Mouse (Mus musculus) CH12.LX (cell line): ENCODE results near the gene Senp5. TPM values are rescaled to one million over a fixed set of nuclear protein-coding genes. Genes with fewer than 3 reads are reported as not detected.

Experiments used
- DNase-seq: peaks from one replicate; pipeline ENCODE4 v3.0.0-alpha.2; 2013; ENCODE audit errors: extremely low read depth
- H3K27ac ChIP-seq: 2 replicates; pipeline ENCODE4 v1.5.1; 2012; ENCODE audit warnings: low read depth, mild to moderate bottlenecking, control low read depth, moderate library complexity; ENCODE audit not compliant: insufficient read depth
- H3K27me3 ChIP-seq: replicated peaks from 2 replicates; pipeline ENCODE3; 2012; ENCODE audit warnings: inconsistent platforms
- H3K36me3 ChIP-seq, 2 experiments: replicated peaks in 1 of 2; 2 replicates each; pipeline versions ENCODE3 to v1.6.1; 2012; ENCODE audit warnings: inconsistent platforms in 1 of 2, low read length in 1 of 2, mild to moderate bottlenecking in 1 of 2, mixed read lengths in 1 of 2, moderate library complexity in 1 of 2; ENCODE audit not compliant: control insufficient read depth in 1 of 2, insufficient read depth in 1 of 2
- H3K4me1 ChIP-seq, 2 experiments: 2 replicates each; pipeline ENCODE4 v1.6.1; 2012; ENCODE audit warnings: inconsistent platforms in 1 of 2, moderate library complexity in 1 of 2; ENCODE audit not compliant: insufficient read depth in 2 of 2, control insufficient read depth in 1 of 2
- H3K4me2 ChIP-seq: 2 replicates; pipeline ENCODE4 v1.6.1; 2012; ENCODE audit warnings: low read depth, mild to moderate bottlenecking, control low read depth; ENCODE audit not compliant: poor library complexity, insufficient read depth, severe bottlenecking
- H3K4me3 ChIP-seq, 3 experiments: fragments of 150-350 bp in 1 of 3; sonication (generic) in 1 of 3; replicated peaks in 1 of 3; 2 replicates each; pipeline versions ENCODE3 to v1.5.1; 2011 to 2012; ENCODE audit warnings: low read depth in 2 of 3, low read length in 2 of 3, mild to moderate bottlenecking in 2 of 3, moderate library complexity in 2 of 3, control low read depth in 1 of 3, improper control_type of control experiment in 1 of 3, inconsistent platforms in 1 of 3, mixed read lengths in 1 of 3; ENCODE audit not compliant: poor library complexity in 1 of 3
- H3K79me2 ChIP-seq: replicated peaks from 2 replicates; pipeline ENCODE4 v1.6.1; 2012; ENCODE audit warnings: mild to moderate bottlenecking, moderate library complexity; ENCODE audit not compliant: control insufficient read depth, poor library complexity, insufficient read depth, severe bottlenecking; ENCODE audit errors: extremely low read depth
- H3K9ac ChIP-seq: 2 replicates; pipeline ENCODE4 v1.6.1; 2012; ENCODE audit warnings: low read depth, mild to moderate bottlenecking, control low read depth, moderate library complexity; ENCODE audit not compliant: insufficient read depth
- H3K9me3 ChIP-seq: replicated peaks from 2 replicates; pipeline ENCODE3; 2012; ENCODE audit warnings: low read length, inconsistent platforms, mixed read lengths
- BHLHE40 ChIP-seq: IDR thresholded peaks from 2 replicates; pipeline ENCODE4 v1.6.1; 2011; ENCODE audit warnings: mild to moderate bottlenecking, low read depth, low read length, improper control_type of control experiment
- CHD2 ChIP-seq: IDR thresholded peaks from 2 replicates; pipeline ENCODE4 v1.6.1; 2011; ENCODE audit warnings: low read length, improper control_type of control experiment
- CTCF ChIP-seq, 2 experiments: IDR thresholded peaks in 1 of 2; conservative IDR thresholded peaks in 1 of 2; 2 replicates each; pipeline ENCODE4 v1.5.1; 2011 to 2012; ENCODE audit warnings: low read depth in 2 of 2, low read length in 2 of 2, improper control_type of control experiment in 1 of 2, inconsistent platforms in 1 of 2, mild to moderate bottlenecking in 1 of 2, moderate library complexity in 1 of 2
- E2F4 ChIP-seq: IDR thresholded peaks from 2 replicates; pipeline ENCODE4 v1.6.1; 2011; ENCODE audit warnings: low read depth, low read length, improper control_type of control experiment; ENCODE audit not compliant: insufficient replicate concordance
- GABPA ChIP-seq: IDR thresholded peaks from 2 replicates; pipeline ENCODE4 v1.6.1; 2012; ENCODE audit warnings: low read depth, low read length, improper control_type of control experiment, inconsistent platforms; ENCODE audit not compliant: insufficient replicate concordance
- HCFC1 ChIP-seq: IDR thresholded peaks from 2 replicates; pipeline ENCODE4 v1.6.1; 2012; ENCODE audit warnings: low read depth, mild to moderate bottlenecking, inconsistent platforms, low read length, improper control_type of control experiment
- IRF4 ChIP-seq: IDR thresholded peaks from 2 replicates; pipeline ENCODE4 v1.6.1; 2014; ENCODE audit warnings: low read depth, mild to moderate bottlenecking, inconsistent platforms, low read length, improper control_type of control experiment
- JUND ChIP-seq: conservative IDR thresholded peaks from 2 replicates; pipeline ENCODE4 v1.6.1; 2011; ENCODE audit warnings: low read depth, low read length, improper control_type of control experiment
- MAZ ChIP-seq: IDR thresholded peaks from 2 replicates; pipeline ENCODE4 v1.6.1; 2012; ENCODE audit warnings: low read depth, mild to moderate bottlenecking, inconsistent platforms, low read length, improper control_type of control experiment, moderate library complexity
- NRF1 ChIP-seq: IDR thresholded peaks from 2 replicates; pipeline ENCODE4 v1.6.1; 2014; ENCODE audit warnings: low read depth, mild to moderate bottlenecking, inconsistent platforms, low read length, improper control_type of control experiment, moderate library complexity
- POLR2A ChIP-seq: IDR thresholded peaks from 2 replicates; pipeline ENCODE4 v1.6.1; 2011; ENCODE audit warnings: low read depth, mild to moderate bottlenecking, improper control_type of control experiment, low read length
- RAD21 ChIP-seq: IDR thresholded peaks from 2 replicates; pipeline ENCODE4 v1.6.1; 2011; ENCODE audit warnings: low read depth, mild to moderate bottlenecking, low read length, improper control_type of control experiment, moderate library complexity
- SIN3A ChIP-seq: IDR thresholded peaks from 2 replicates; pipeline ENCODE4 v1.6.1; 2012; ENCODE audit warnings: low read length, improper control_type of control experiment, inconsistent platforms
- SMC3 ChIP-seq: IDR thresholded peaks from 2 replicates; pipeline ENCODE4 v1.6.1; 2011; ENCODE audit warnings: low read depth, low read length, improper control_type of control experiment
- TBP ChIP-seq: conservative IDR thresholded peaks from 2 replicates; pipeline ENCODE4 v1.6.1; 2011; ENCODE audit warnings: low read depth, low read length, improper control_type of control experiment
- TCF12 ChIP-seq: IDR thresholded peaks from 2 replicates; pipeline ENCODE4 v1.6.1; 2014; ENCODE audit warnings: low read depth, mild to moderate bottlenecking, inconsistent platforms, low read length, improper control_type of control experiment
- UBTF ChIP-seq: IDR thresholded peaks from 2 replicates; pipeline ENCODE4 v1.6.1; 2012; ENCODE audit warnings: low read depth, mild to moderate bottlenecking, inconsistent platforms, low read length, improper control_type of control experiment, moderate library complexity
- USF1 ChIP-seq: IDR thresholded peaks from 2 replicates; pipeline ENCODE4 v1.6.1; 2014; ENCODE audit warnings: low read depth, mild to moderate bottlenecking, inconsistent platforms, low read length, improper control_type of control experiment
- ZKSCAN1 ChIP-seq: IDR thresholded peaks from 2 replicates; pipeline ENCODE4 v1.6.1; 2012; ENCODE audit warnings: low read depth, inconsistent platforms, low read length, improper control_type of control experiment, borderline replicate concordance
- ZMIZ1 ChIP-seq: IDR thresholded peaks from 2 replicates; pipeline ENCODE4 v1.6.1; 2012; ENCODE audit warnings: low read depth, mild to moderate bottlenecking, inconsistent platforms, low read length, improper control_type of control experiment
- ZNF384 ChIP-seq: IDR thresholded peaks from 2 replicates; pipeline ENCODE4 v1.6.1; 2012; ENCODE audit warnings: low read depth, low read length, improper control_type of control experiment, inconsistent platforms
- dilution Hi-C: fragments of 300-500 bp; cut with MboI; formaldehyde crosslinking; loops from 2 replicates; pipeline ENCODE4 v1.14.3; 2020; ENCODE audit warnings: low sequenced_read_pairs; ENCODE audit not compliant: extremely low pct_unique_long_range_greater_than_20kb, extremely low pct_ligation_motif_present
- in situ Hi-C: fragments of 300-500 bp; cut with MboI; formaldehyde crosslinking; loops from 3 replicates; pipeline ENCODE4 v1.14.3; 2019; ENCODE audit warnings: low sequenced_read_pairs, low pct_ligation_motif_present, low pct_unique_long_range_greater_than_20kb, mixed read lengths
- polyA plus RNA-seq: library from polyadenylated mRNA; unstranded; fragments of >175 nt; gene quantifications from 2 replicates; pipeline ENCODE4 v1.2.1, GENCODE M21; 2012; ENCODE audit warnings: low read depth; ENCODE audit not compliant: insufficient read length
- total RNA-seq, 2 experiments: library from RNA; depleted of rRNA; stranded (reverse); fragments of 300-350 nt in 1 of 2; fragments of >200 nt in 1 of 2; gene quantifications; 2 replicates each; pipeline ENCODE4 v1.2.3; 2012 to 2014

Senp5 gene
- total and polyA plus RNA-seq, 3 experiments = 19.3 to 31.2 (median 28.8) TPM

DNA sequence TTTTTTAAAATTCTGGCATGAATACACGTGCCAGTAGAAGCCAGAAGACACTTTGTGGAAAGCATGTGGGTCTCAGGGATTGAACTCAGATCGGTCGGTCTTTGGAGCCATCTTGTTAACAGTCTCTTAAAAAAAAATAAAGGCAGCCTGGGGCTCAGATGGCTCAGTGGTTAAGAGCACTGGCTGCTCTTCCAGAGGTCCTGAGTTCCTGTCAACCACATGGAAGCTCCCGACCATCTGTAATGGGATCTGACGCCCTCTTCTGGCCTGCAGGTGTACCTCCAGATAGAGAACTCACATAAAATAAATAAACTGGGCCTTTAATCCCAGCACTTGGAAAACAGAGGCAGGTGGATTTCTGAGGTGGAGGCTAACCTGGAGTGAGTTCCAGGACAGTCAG, 22.1 kb downstream of the Senp5 start:
- Histone ChIP-seq H3K27me3 (no peaks in the 10 kb centered on the region), H3K4me2 (no peak overlapping the region), H3K4me3 (no peak overlapping the region), H3K4me1 (no peaks in the 10 kb centered on the region), H3K36me3 (peaks cover 26 to 75% of the 10 kb centered on the region in 2 experiments), H3K27ac (no peak overlapping the region), H3K9me3 (no peaks in the 10 kb centered on the region), H3K9ac (no peak overlapping the region), H3K79me2 (peaks cover 5% of the 10 kb centered on the region)
- in situ Hi-C loops (no loop called here), dilution Hi-C loops (no loop called here)
- TF ChIP-seq RAD21 (no peak), CTCF (conservative IDR thresholded peaks at IDR 0.05 in 1 of 2, IDR thresholded peaks at IDR 0.05 in 1 of 2; ENCODE audit: low read depth in 2 of 2, low read length in 2 of 2) (peak in 1 of 2 experiments; percentile 35; a peak in 2 of 4 replicates)
- no peak for DNase-seq

DNA sequence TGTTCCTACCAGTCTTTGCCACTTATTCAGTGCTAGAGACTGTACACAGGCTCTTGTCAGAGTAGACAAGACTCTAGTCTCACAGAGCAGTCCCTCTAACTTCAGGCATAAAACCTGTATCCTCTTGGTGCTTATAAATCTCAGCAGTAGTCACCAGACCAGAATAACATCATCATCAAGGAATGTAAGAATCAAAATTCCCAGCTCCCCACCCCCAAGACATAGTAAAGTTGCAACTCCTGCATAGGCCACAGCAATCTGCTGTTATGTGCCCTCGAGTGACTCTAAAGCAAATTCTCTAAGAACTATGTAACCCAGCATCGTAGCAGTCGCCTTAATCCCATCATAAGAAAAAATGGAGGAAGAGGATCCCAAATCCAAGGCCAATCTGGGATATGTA, 23.6 kb downstream of the Senp5 start:
- Histone ChIP-seq H3K4me1 (no peaks in the 10 kb centered on the region), H3K4me3 (no peak overlapping the region), H3K9ac (no peak overlapping the region), H3K79me2 (0 out of 2 replicates have a peak, but pooled peaks cover 3% of the 10 kb centered on the region), H3K27me3 (no peaks in the 10 kb centered on the region), H3K27ac (no peak overlapping the region), H3K9me3 (no peaks in the 10 kb centered on the region), H3K4me2 (no peak overlapping the region), H3K36me3 (peaks cover 22 to 75% of the 10 kb centered on the region in 2 experiments)
- no peak for DNase-seq
- no peak for TF ChIP-seq TCF12
- TF ChIP-seq HCFC1 = no peak
- TF ChIP-seq NRF1 = no peak
- TF ChIP-seq UBTF = no peak
- TF ChIP-seq SIN3A = no peak
- no peak for TF ChIP-seq E2F4
- no peak for TF ChIP-seq SMC3
- TF ChIP-seq IRF4 = no peak
- TF ChIP-seq JUND = no peak
- TF ChIP-seq ZNF384 = no peak
- no peak for TF ChIP-seq TBP
- no peak for TF ChIP-seq USF1
- TF ChIP-seq ZMIZ1 = no peak
- no peak for TF ChIP-seq GABPA
- no peak for TF ChIP-seq MAZ
- TF ChIP-seq CHD2 = no peak
- TF ChIP-seq POLR2A = no peak
- TF ChIP-seq BHLHE40 = no peak
- no peak for TF ChIP-seq ZKSCAN1
- in situ Hi-C loops (no loop called here), dilution Hi-C loops (no loop called here)
